Mouse (Mus musculus) T-helper 1 cell (primary cell): ENCODE results near the gene Rasgrf2.

ENCODE experiments used
- in situ Hi-C: fragments of 300-600 bp; cut with MboI, MseI; formaldehyde crosslinking; loops from one replicate; pipeline ENCODE4 v1.15.1; 2025; ENCODE audit warnings: high pct_unique_total_duplicates

Gene Rasgrf2

GRCm38 (mm10) chr13:92041584-92042563 is 89.6 kb downstream of the Rasgrf2 start:
- in situ Hi-C loops: loop anchor here (5.0 to 10.0 kb wide), 2 partner anchors 50 to 207 kb away; no protein-coding TSS in a partner anchor

GRCm38 (mm10) chr13:92030364-92031057 is 100.9 kb downstream of the Rasgrf2 start:
- in situ Hi-C loops: no loop called here

GRCm38 (mm10) chr13:92029666-92030065 is 101.8 kb downstream of the Rasgrf2 start:
- in situ Hi-C loops: no loop called here

- in situ Hi-C loops: no loop called here
These were observed 103.5 kb downstream of the Rasgrf2 start for GRCm38 (mm10) chr13:92027951-92028350.

GRCm38 (mm10) chr13:92026651-92027050 is 104.8 kb downstream of the Rasgrf2 start:
- in situ Hi-C loops: no loop called here

- in situ Hi-C loops: no loop called here
These were observed 106.3 kb downstream of the Rasgrf2 start for GRCm38 (mm10) chr13:92025124-92025523.

GRCm38 (mm10) chr13:92022202-92022601 is 109.3 kb downstream of the Rasgrf2 start:
- in situ Hi-C loops: loop anchor here (5.0 kb wide), 1 partner anchor 45 kb away; no protein-coding TSS in a partner anchor

GRCm38 (mm10) chr13:91996929-91997328 is 134.5 kb downstream of the Rasgrf2 start:
- in situ Hi-C loops: no loop called here

- in situ Hi-C loops: loop anchor here (5.0 kb wide), 1 partner anchor 51 kb away; no protein-coding TSS in a partner anchor
These were observed 140.0 kb downstream of the Rasgrf2 start for GRCm38 (mm10) chr13:91991412-91991811.

- in situ Hi-C loops: loop anchor here (5.0 kb wide), 1 partner anchor 52 kb away; no protein-coding TSS in a partner anchor
These were observed 140.7 kb downstream of the Rasgrf2 start for GRCm38 (mm10) chr13:91990709-91991284.

GRCm38 (mm10) chr13:91988378-91988777 is 143.1 kb downstream of the Rasgrf2 start:
- in situ Hi-C loops: no loop called here

- in situ Hi-C loops: no loop called here
These were observed 144.5 kb downstream of the Rasgrf2 start for GRCm38 (mm10) chr13:91986958-91987357.

GRCm38 (mm10) chr13:91985915-91986589 is 145.4 kb downstream of the Rasgrf2 start:
- in situ Hi-C loops: no loop called here

GRCm38 (mm10) chr13:91985019-91985418 is 146.4 kb downstream of the Rasgrf2 start:
- in situ Hi-C loops: no loop called here

GRCm38 (mm10) chr13:91982080-91982479 is 149.4 kb downstream of the Rasgrf2 start:
- in situ Hi-C loops: no loop called here

- in situ Hi-C loops: no loop called here
These were observed 150.0 kb downstream of the Rasgrf2 start for GRCm38 (mm10) chr13:91981414-91981813.

- in situ Hi-C loops: loop anchor here (5.0 kb wide), 1 partner anchor 45 kb away; no protein-coding TSS in a partner anchor
These were observed 154.5 kb downstream of the Rasgrf2 start for GRCm38 (mm10) chr13:91976971-91977370.

- in situ Hi-C loops: loop anchor here (5.0 kb wide), 1 partner anchor 46 kb away; no protein-coding TSS in a partner anchor
These were observed 154.9 kb downstream of the Rasgrf2 start for GRCm38 (mm10) chr13:91976541-91976940.

GRCm38 (mm10) chr13:91974154-91974553 is 157.3 kb downstream of the Rasgrf2 start:
- in situ Hi-C loops: no loop called here

GRCm38 (mm10) chr13:91971246-91971645 is 160.2 kb downstream of the Rasgrf2 start:
- in situ Hi-C loops: no loop called here

- in situ Hi-C loops: no loop called here
These were observed 175.0 kb downstream of the Rasgrf2 start for GRCm38 (mm10) chr13:91956474-91956873.
